Mouse (Mus musculus): ENCODE data around the gene Slc38a9. TPM values are rescaled to one million over a fixed set of nuclear protein-coding genes. Genes with fewer than 3 reads are reported as not detected.

Gene Slc38a9
- total and polyA plus RNA-seq, 2 experiments from 2014 or later, result 8.7 to 14.6 TPM

DNA sequence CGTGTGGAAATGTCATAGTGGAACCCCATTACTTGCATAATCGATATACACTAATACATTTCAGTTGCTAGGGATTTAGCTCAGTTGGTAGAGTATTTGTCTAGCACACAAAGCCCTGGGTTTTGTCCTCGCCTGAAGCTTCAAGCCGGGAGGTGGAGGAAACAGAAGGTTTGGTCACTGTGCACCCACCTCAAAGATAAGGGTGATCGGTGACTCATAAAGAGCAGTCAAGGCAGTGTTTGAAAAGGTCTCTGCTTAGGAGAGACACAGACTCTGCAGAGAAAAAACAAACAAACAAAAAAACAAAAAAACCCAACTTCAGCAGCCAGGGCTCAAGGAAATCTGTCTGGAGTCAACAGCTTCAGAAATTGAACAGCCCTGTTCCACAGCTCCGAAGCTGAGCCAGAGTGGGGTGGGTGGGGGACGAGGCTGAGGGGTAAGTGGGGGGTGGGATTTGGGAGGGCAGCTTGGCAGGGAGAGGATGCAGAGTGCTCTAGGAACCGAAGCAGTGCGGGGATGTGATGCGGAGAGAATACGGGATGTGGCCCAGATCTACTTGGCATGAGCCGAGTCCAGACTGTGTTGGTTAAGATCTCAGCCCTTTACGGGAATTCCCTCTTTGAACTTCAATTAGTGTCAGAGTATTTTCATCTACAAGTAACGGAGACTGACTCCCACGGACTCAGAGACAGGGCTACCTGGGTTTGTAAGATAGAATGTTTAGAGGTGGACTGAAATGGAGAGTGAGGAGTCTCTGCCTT is 99.4 kb downstream of the Slc38a9 start:
- no peak overlapping the region for H3K9ac ChIP-seq
- H3K27ac ChIP-seq (ENCODE audit: low read depth, low read length), result no peak overlapping the region
- no peak overlapping the region for H3K4me2 ChIP-seq (ENCODE audit: low read depth)
- no peak for TF ChIP-seq CTCF (IDR thresholded peaks at IDR 0.05; ENCODE audit: low read depth)
- no peaks in the 10 kb centered on the region for H3K9me3 ChIP-seq (ENCODE audit: low read length)
- ATAC-seq (peak; percentile 74), DNase-seq (no peak)
- H3K4me1 ChIP-seq (ENCODE audit: insufficient read depth), result no peaks in the 10 kb centered on the region
- H3K4me3 ChIP-seq (ENCODE audit: low read depth, low read length), result no peak overlapping the region
- 50% methylated on average over 15 of the region's 15 CpGs for WGBS
- no peaks in the 10 kb centered on the region for H3K36me3 ChIP-seq (ENCODE audit: insufficient read depth)
- no peaks in the 10 kb centered on the region for H3K27me3 ChIP-seq (ENCODE audit: insufficient read depth, low read length)

DNA sequence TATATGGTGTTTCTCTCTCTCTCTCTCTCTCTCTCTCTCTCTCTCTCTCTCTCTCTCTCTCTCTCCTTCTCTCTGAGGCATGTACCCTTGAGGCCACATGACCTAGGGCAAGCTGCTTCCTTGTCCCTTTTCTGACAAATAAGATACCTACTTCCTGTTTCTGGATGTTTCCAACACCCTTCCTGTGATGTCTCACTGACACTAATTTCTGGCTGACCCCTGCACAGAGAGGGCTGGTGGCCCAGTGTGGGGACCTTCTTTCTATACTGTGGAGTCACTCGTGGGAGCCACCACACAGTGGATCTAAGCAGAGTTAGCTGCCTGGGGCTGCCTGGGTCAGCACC is 100.0 kb downstream of the Slc38a9 start:
- DNase-seq, result no peak
- no peak for ATAC-seq
- no peak for TF ChIP-seq CTCF (IDR thresholded peaks at IDR 0.05; ENCODE audit: low read depth)
- Histone ChIP-seq H3K4me1 (ENCODE audit: insufficient read depth) (no peaks in the 10 kb centered on the region), H3K4me2 (ENCODE audit: low read depth) (no peak overlapping the region), H3K36me3 (ENCODE audit: insufficient read depth) (no peaks in the 10 kb centered on the region), H3K9ac (no peak overlapping the region), H3K4me3 (ENCODE audit: low read depth, low read length) (no peak overlapping the region), H3K9me3 (ENCODE audit: low read length) (no peaks in the 10 kb centered on the region), H3K27ac (ENCODE audit: low read depth, low read length) (no peak overlapping the region), H3K27me3 (ENCODE audit: insufficient read depth, low read length) (no peaks in the 10 kb centered on the region)
- WGBS, result 48% methylated on average over 1 of the region's 1 CpGs

DNA sequence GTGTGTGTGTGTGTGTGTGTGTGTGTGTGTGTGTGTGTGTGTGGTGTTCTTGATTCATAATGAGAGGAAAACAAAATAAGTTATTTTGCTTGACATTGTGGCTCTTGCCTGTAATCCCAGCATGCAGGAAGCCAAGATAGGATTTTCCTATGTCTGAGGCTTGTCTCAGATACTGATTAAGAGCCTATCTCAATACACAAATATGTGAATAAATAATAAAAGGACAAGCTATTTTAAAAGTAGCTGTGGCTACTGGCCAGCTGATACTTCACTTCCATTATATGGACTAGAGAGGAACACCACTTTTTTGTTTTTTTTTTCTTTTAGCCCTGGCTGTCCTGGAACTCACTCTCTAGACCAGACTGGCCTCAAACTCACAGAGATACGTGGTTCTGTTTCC is 101.2 kb downstream of the Slc38a9 start:
- Histone ChIP-seq H3K4me1 (ENCODE audit: insufficient read depth) (no peaks in the 10 kb centered on the region), H3K27me3 (ENCODE audit: insufficient read depth, low read length) (no peaks in the 10 kb centered on the region), H3K27ac (ENCODE audit: low read depth, low read length) (no peak overlapping the region), H3K4me3 (ENCODE audit: low read depth, low read length) (no peak overlapping the region), H3K4me2 (ENCODE audit: low read depth) (no peak overlapping the region), H3K36me3 (ENCODE audit: insufficient read depth) (no peaks in the 10 kb centered on the region), H3K9me3 (ENCODE audit: low read length) (0 out of 2 replicates have a peak, but pooled peaks cover 4% of the 10 kb centered on the region), H3K9ac (no peak overlapping the region)
- TF ChIP-seq CTCF (IDR thresholded peaks at IDR 0.05; ENCODE audit: low read depth), result no peak
- WGBS, result 80% methylated on average over 1 of the region's 1 CpGs
- ATAC-seq (no peak), DNase-seq (no peak)

DNA sequence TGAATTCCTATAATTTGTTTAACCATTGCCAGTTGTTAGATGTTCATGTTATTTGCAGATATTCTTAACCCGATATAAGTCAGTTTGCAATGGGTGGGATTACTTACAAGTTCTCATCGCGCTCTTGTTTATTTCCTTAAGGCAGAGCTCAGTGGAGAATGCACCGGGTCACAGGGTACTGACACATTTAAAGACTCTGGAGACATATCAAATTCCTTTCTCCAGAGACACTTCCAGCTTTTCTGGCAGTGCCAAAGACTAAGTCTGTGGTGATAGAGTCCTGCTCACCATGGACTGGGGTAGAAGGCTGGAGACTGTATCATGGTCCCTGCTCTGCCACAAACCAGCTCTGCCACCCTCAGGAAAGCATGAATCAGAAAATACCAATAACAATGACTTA is 102.0 kb downstream of the Slc38a9 start:
- Histone ChIP-seq H3K27ac (ENCODE audit: low read depth, low read length) (no peak overlapping the region), H3K4me2 (ENCODE audit: low read depth) (no peak overlapping the region), H3K27me3 (ENCODE audit: insufficient read depth, low read length) (no peaks in the 10 kb centered on the region), H3K9ac (no peak overlapping the region), H3K4me1 (ENCODE audit: insufficient read depth) (no peaks in the 10 kb centered on the region), H3K4me3 (ENCODE audit: low read depth, low read length) (no peak overlapping the region), H3K9me3 (ENCODE audit: low read length) (0 out of 2 replicates have a peak, but pooled peaks cover 10% of the 10 kb centered on the region), H3K36me3 (ENCODE audit: insufficient read depth) (no peaks in the 10 kb centered on the region)
- DNase-seq, result no peak
- no peak for ATAC-seq
- TF ChIP-seq CTCF (IDR thresholded peaks at IDR 0.05; ENCODE audit: low read depth), result no peak
- WGBS, result 83% methylated on average over 4 of the region's 4 CpGs

DNA sequence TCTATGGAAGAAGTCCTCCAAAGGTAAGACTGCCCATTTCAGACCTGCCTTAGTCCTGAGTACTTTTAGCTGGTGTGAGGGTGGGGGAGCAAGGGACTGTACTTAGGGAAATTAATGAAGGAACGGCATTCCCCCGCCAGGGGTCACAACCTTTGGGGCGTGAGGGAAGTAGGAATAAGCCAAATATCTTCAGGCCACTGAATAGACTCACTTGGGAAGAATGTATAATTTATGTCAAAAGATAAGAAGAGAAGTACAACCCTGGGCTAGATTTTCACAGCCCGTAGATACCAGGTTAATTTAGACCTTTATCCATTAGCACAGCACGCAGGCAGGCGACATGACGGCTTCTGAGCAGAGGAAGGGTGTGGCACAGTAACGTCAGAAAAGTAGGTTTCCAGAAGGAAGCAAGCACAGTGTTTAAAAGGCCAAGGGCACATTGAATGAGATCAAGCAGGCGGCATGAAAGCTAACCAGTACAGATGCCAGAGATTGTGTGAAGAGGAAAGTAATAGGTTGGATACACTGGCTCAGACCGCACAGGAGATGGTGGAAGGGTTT is 103.1 kb downstream of the Slc38a9 start:
- 0 out of 2 replicates have a peak, but pooled peaks cover 12% of the 10 kb centered on the region for H3K9me3 ChIP-seq (ENCODE audit: low read length)
- no peak overlapping the region for H3K27ac ChIP-seq (ENCODE audit: low read depth, low read length)
- TF ChIP-seq CTCF (IDR thresholded peaks at IDR 0.05; ENCODE audit: low read depth), result no peak
- DNase-seq (no peak), ATAC-seq (no peak)
- WGBS, result 82% methylated on average over 10 of the region's 10 CpGs
- H3K9ac ChIP-seq, result no peak overlapping the region
- no peak overlapping the region for H3K4me2 ChIP-seq (ENCODE audit: low read depth)
- H3K4me3 ChIP-seq (ENCODE audit: low read depth, low read length), result no peak overlapping the region
- no peaks in the 10 kb centered on the region for H3K27me3 ChIP-seq (ENCODE audit: insufficient read depth, low read length)
- no peaks in the 10 kb centered on the region for H3K36me3 ChIP-seq (ENCODE audit: insufficient read depth)
- H3K4me1 ChIP-seq (ENCODE audit: insufficient read depth), result no peaks in the 10 kb centered on the region

DNA sequence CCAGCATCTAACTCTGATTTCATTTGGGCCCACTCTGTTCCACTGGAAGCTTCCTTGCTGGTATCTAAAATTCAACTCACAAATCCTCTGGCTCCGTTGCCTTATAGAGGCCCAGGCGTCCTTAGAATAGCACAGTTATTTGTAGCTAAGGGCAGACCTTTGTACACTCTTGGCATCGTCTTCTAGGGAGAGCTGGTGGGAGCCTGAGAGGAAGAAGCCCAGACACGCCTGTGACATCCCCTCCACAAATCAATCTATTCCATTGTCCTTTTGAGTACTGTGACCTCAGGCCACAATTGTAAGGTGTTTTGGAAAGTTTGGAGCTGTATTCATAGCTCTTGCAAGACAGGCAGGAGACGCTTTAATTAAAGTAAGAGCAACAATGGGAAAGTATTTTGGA is 104.0 kb downstream of the Slc38a9 start:
- WGBS, result 73% methylated on average over 5 of the region's 5 CpGs
- DNase-seq, result no peak
- no peak overlapping the region for H3K9ac ChIP-seq
- no peaks in the 10 kb centered on the region for H3K36me3 ChIP-seq (ENCODE audit: insufficient read depth)
- no peak overlapping the region for H3K4me2 ChIP-seq (ENCODE audit: low read depth)
- ATAC-seq, result no peak
- H3K4me3 ChIP-seq (ENCODE audit: low read depth, low read length), result no peak overlapping the region
- H3K27ac ChIP-seq (ENCODE audit: low read depth, low read length), result no peak overlapping the region
- no peaks in the 10 kb centered on the region for H3K27me3 ChIP-seq (ENCODE audit: insufficient read depth, low read length)
- TF ChIP-seq CTCF (IDR thresholded peaks at IDR 0.05; ENCODE audit: low read depth), result no peak
- H3K4me1 ChIP-seq (ENCODE audit: insufficient read depth), result no peaks in the 10 kb centered on the region
- 0 out of 2 replicates have a peak, but pooled peaks cover 16% of the 10 kb centered on the region for H3K9me3 ChIP-seq (ENCODE audit: low read length)

DNA sequence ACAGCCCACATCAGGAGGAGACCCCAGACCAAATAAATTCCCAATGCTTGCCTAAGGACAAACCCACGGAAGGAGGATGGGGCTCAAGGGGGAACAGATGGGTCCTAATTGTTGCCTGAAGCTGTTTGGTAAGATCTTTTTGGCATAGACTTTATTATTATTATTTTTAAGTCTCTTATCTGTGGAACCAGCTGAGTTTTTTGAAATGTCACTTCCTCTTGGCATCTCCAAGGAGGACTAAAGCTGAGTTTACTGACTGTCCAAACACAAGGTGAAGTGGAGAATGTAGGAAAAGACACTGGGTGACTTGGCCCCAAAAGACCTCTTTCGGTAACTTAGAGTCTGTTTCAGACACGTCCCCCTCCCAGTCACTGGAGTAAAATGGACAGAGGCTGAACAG is 105.1 kb downstream of the Slc38a9 start:
- Histone ChIP-seq H3K9me3 (ENCODE audit: low read length) (0 out of 2 replicates have a peak, but pooled peaks cover 16% of the 10 kb centered on the region), H3K27ac (ENCODE audit: low read depth, low read length) (no peak overlapping the region), H3K27me3 (ENCODE audit: insufficient read depth, low read length) (no peaks in the 10 kb centered on the region), H3K36me3 (ENCODE audit: insufficient read depth) (no peaks in the 10 kb centered on the region), H3K9ac (no peak overlapping the region), H3K4me2 (ENCODE audit: low read depth) (no peak overlapping the region), H3K4me3 (ENCODE audit: low read depth, low read length) (no peak overlapping the region), H3K4me1 (ENCODE audit: insufficient read depth) (no peaks in the 10 kb centered on the region)
- WGBS, result 92% methylated on average over 3 of the region's 3 CpGs
- TF ChIP-seq CTCF (IDR thresholded peaks at IDR 0.05; ENCODE audit: low read depth), result no peak
- ATAC-seq (no peak), DNase-seq (no peak)

Data from forebrain, postnatal 0 days (tissue).